Mouse (Mus musculus) brain, embryonic 14.5 days (tissue): ENCODE data around the gene Smc4.

ENCODE experiments used
- CTCF ChIP-seq: fragments of 200-500 bp; IDR thresholded peaks from 2 replicates; pipeline ENCODE4 v1.5.1; 2012; ENCODE audit warnings: inconsistent platforms, mild to moderate bottlenecking, moderate library complexity, borderline replicate concordance; ENCODE audit not compliant: insufficient read depth, insufficient read length; ENCODE audit errors: extremely low read depth
- POLR2A ChIP-seq: fragments of 200-500 bp; IDR thresholded peaks from 2 replicates; pipeline ENCODE4 v1.6.1; 2012; ENCODE audit warnings: mild to moderate bottlenecking, inconsistent platforms, borderline replicate concordance; ENCODE audit not compliant: poor library complexity, insufficient read depth, insufficient read length, severe bottlenecking; ENCODE audit errors: extremely low read depth

DNA sequence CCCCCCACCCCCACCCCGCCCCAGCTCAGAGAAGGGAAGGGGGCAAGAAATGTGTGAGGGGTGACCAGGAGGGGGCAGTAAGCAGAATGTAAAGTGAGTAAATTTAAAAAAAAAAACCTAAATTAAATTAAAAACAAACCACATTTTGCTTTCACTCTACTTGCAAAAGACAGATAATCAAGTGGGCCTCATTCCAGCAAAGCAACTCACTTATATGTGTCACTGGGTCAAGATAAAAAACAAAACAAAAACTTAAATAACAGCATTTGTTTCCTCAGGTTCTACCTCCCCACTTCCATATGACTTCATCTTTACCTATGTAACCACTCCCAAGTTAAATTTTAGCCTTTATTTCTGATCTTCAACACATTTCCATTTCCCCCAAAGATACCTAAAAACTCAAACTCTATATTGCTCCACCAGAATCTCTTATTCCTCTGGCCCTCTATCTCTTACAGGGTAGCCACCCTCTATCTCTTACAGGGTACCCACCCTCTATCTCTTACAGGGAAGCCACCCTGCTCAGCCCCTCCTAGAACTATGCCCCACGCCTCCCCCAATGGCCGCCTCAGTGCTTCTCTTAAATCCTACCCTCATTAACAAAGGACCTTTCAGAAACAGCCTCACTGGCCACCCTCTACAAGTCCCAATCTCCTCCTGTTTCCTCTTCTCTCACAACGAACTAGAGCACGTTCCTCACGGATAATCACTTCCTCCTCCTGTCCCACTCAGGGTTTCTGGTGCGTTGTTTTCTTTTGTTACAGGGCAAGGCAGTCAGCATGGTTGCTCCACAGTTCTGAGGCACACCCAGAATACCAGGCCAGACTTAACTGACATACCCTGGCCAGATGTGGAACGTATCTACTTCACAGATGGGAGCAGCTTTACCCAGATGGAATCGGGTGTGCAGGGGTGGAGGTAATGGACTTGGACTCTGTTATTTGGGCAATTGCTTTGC, 28.7 kb upstream of the Smc4 start:
- no peak for TF ChIP-seq POLR2A
- TF ChIP-seq CTCF: no peak
